Mouse (Mus musculus) stomach, embryonic 14.5 days (tissue): ENCODE results near the gene Ndufaf7. TPM values are rescaled to one million over a fixed set of nuclear protein-coding genes. Genes with fewer than 3 reads are reported as not detected.

ENCODE experiments used
- ATAC-seq: fragments of 200-750 bp; cut with Nextera tagmentation; 2 replicates; pipeline ENCODE4 v1.8.0; 2017; ENCODE audit warnings: low read depth, moderate TSS enrichment; ENCODE audit not compliant: insufficient number of reproducible peaks, insufficient read depth, low FRiP score
- H3K27ac ChIP-seq: fragments of 300-500 bp; sonication (generic); 2 replicates; pipeline ENCODE4 v1.5.1; 2014; ENCODE audit warnings: mild to moderate bottlenecking, low read length, moderate library complexity, mixed read lengths
- H3K27me3 ChIP-seq: fragments of 300-500 bp; sonication (generic); 2 replicates; pipeline ENCODE4 v1.6.1; 2014; ENCODE audit warnings: low read length, control low read depth, mixed read lengths; ENCODE audit not compliant: control insufficient read depth, insufficient read depth
- H3K36me3 ChIP-seq: fragments of 300-500 bp; sonication (generic); 2 replicates; pipeline ENCODE4 v1.6.1; 2014; ENCODE audit warnings: mild to moderate bottlenecking, control low read depth, low read length, moderate library complexity, mixed read lengths; ENCODE audit not compliant: control insufficient read depth, insufficient read depth
- H3K4me1 ChIP-seq: fragments of 300-500 bp; sonication (generic); 2 replicates; pipeline ENCODE4 v1.6.1; 2014; ENCODE audit warnings: low read length, control low read depth, mixed read lengths; ENCODE audit not compliant: control insufficient read depth, insufficient read depth
- H3K4me2 ChIP-seq: fragments of 300-500 bp; sonication (generic); replicated peaks from 2 replicates; pipeline ENCODE4 v1.6.1; 2014; ENCODE audit warnings: low read depth, low read length, control low read depth
- H3K4me3 ChIP-seq: fragments of 300-500 bp; sonication (generic); 2 replicates; pipeline ENCODE4 v1.5.1; 2014; ENCODE audit warnings: low read depth, low read length, control low read depth
- H3K9ac ChIP-seq: fragments of 300-500 bp; sonication (generic); replicated peaks from 2 replicates; pipeline ENCODE4 v1.6.1; 2014; ENCODE audit warnings: low read depth, mild to moderate bottlenecking, control low read depth, low read length, moderate library complexity, mixed read lengths
- H3K9me3 ChIP-seq: fragments of 300-500 bp; sonication (generic); 2 replicates; pipeline ENCODE4 v1.6.1; 2016; ENCODE audit warnings: low read depth, low read length, control low read depth; ENCODE audit not compliant: control insufficient read depth
- WGBS: fragments of 180-500 bp; shearing (Covaris S2); extraction: QIAGEN DNeasy Blood & Tissue Kit; methylation state at CpG from one replicate; pipeline ENCODE4 v1.1.7; 2014; 5-methylcytosine and 5-hydroxymethylcytosine counted together
- polyA plus RNA-seq: library from polyadenylated mRNA; unstranded; fragments of >200 nt; fragmentation: Nextera tagmentation; extraction: Ambion mirVana; gene quantifications from 2 replicates; pipeline ENCODE4 v1.2.1, GENCODE M21; 2014

Gene Ndufaf7
- polyA plus RNA-seq, 1 experiment from 2014 or later, result 63.8 TPM

- no peaks in the 10 kb centered on the region for H3K36me3 ChIP-seq
- no peaks in the 10 kb centered on the region for H3K9me3 ChIP-seq
- no peak overlapping the region for H3K27ac ChIP-seq
- H3K9ac ChIP-seq, result no peak overlapping the region
- no peak overlapping the region for H3K4me2 ChIP-seq
- H3K4me1 ChIP-seq, result peaks cover 6% of the 10 kb centered on the region
- no peak overlapping the region for H3K4me3 ChIP-seq
- 79% methylated on average over 8 of the region's 8 CpGs for WGBS
- H3K27me3 ChIP-seq, result no peaks in the 10 kb centered on the region
- ATAC-seq, result no peak
Observed at GRCm38 (mm10) chr17:78994382-78994781, 57.4 kb downstream of the Ndufaf7 start.

GRCm38 (mm10) chr17:78994931-78995820 is 58.2 kb downstream of the Ndufaf7 start:
- H3K27ac ChIP-seq, result no peak overlapping the region
- 51% methylated on average over 9 of the region's 9 CpGs for WGBS
- no peaks in the 10 kb centered on the region for H3K27me3 ChIP-seq
- no peak overlapping the region for H3K9ac ChIP-seq
- H3K4me1 ChIP-seq, result peaks cover 6% of the 10 kb centered on the region
- no peaks in the 10 kb centered on the region for H3K36me3 ChIP-seq
- ATAC-seq, result no peak
- H3K9me3 ChIP-seq, result no peaks in the 10 kb centered on the region
- no peak overlapping the region for H3K4me2 ChIP-seq
- no peak overlapping the region for H3K4me3 ChIP-seq

Other genes with a start within 250 kb of the Ndufaf7 start
- 7.6 and 8.8 TPM in 2 replicates for gene Strn, start 199.9 kb upstream of the Ndufaf7 start, polyA plus RNA-seq
- gene Heatr5b, start 101.8 kb upstream of the Ndufaf7 start, polyA plus RNA-seq, result 12.5 and 15.0 TPM in 2 replicates
- 36.8 and 44.3 TPM in 2 replicates for gene Gpatch11, start 101.6 kb upstream of the Ndufaf7 start, polyA plus RNA-seq
- gene Eif2ak2, start 54.6 kb upstream of the Ndufaf7 start, polyA plus RNA-seq, result 12.8 and 18.9 TPM in 2 replicates
- 0.24 TPM in 1 of 2 replicates, not detected in the other for gene Sult6b1, start 30.1 kb upstream of the Ndufaf7 start, polyA plus RNA-seq
- 113 and 122 TPM in 2 replicates for gene Cebpzos, start 20.6 kb upstream of the Ndufaf7 start, polyA plus RNA-seq
- gene Cebpz, start 70 bp upstream of the Ndufaf7 start, polyA plus RNA-seq, result 61.0 and 72.0 TPM in 2 replicates
- gene Prkd3, start 83.7 kb downstream of the Ndufaf7 start, polyA plus RNA-seq, result 47.5 and 49.9 TPM in 2 replicates
- gene Qpct, start 114.8 kb downstream of the Ndufaf7 start, polyA plus RNA-seq, result 12.3 and 12.9 TPM in 2 replicates